Mouse (Mus musculus): ENCODE measurements at regions not wholly inside any gene's neighbourhood (a gene's known extent, or its start where the extent isn't known, plus 50 kb on each side); places are given as distances from the start of the nearest gene placed in this dataset.

- in situ Hi-C loops (cut with MboI, MseI) = no loop called here
Observed at GRCm38 (mm10) chr9:90823574-90824280, 538.5 kb upstream of the Zic4 start.

- in situ Hi-C loops (cut with MboI, MseI) = no loop called here
Observed at GRCm38 (mm10) chr9:90827474-90827873, 534.7 kb upstream of the Zic4 start.

- in situ Hi-C loops (cut with MboI, MseI) = no loop called here
Observed at GRCm38 (mm10) chr9:90828701-90829100, 533.5 kb upstream of the Zic4 start.

- in situ Hi-C loops (cut with MboI, MseI) = no loop called here
Observed at GRCm38 (mm10) chr9:90830704-90831103, 531.5 kb upstream of the Zic4 start.

GRCm38 (mm10) chr9:90833743-90834539 is 528.3 kb upstream of the Zic4 start:
- in situ Hi-C loops (cut with MboI, MseI) = no loop called here

- in situ Hi-C loops (cut with MboI, MseI) = no loop called here
Observed at GRCm38 (mm10) chr9:90838184-90838926, 523.9 kb upstream of the Zic4 start.

- in situ Hi-C loops (cut with MboI, MseI) = no loop called here
Observed at GRCm38 (mm10) chr9:90851044-90851443, 511.2 kb upstream of the Zic4 start.

GRCm38 (mm10) chr9:90871636-90872035 is 490.6 kb upstream of the Zic4 start:
- in situ Hi-C loops (cut with MboI, MseI) = no loop called here

GRCm38 (mm10) chr9:90884467-90884866 is 477.7 kb upstream of the Zic4 start:
- in situ Hi-C loops (cut with MboI, MseI) = no loop called here

- in situ Hi-C loops (cut with MboI, MseI) = no loop called here
Observed at GRCm38 (mm10) chr9:90887405-90887804, 474.8 kb upstream of the Zic4 start.

- in situ Hi-C loops (cut with MboI, MseI) = no loop called here
Observed at GRCm38 (mm10) chr9:90890801-90891200, 471.4 kb upstream of the Zic4 start.

GRCm38 (mm10) chr9:90892816-90893215 is 469.4 kb upstream of the Zic4 start:
- in situ Hi-C loops (cut with MboI, MseI) = no loop called here

GRCm38 (mm10) chr9:90903557-90903956 is 458.7 kb upstream of the Zic4 start:
- in situ Hi-C loops (cut with MboI, MseI) = no loop called here

GRCm38 (mm10) chr9:90906106-90906505 is 456.1 kb upstream of the Zic4 start:
- in situ Hi-C loops (cut with MboI, MseI) = no loop called here

- in situ Hi-C loops (cut with MboI, MseI) = no loop called here
Observed at GRCm38 (mm10) chr9:90906684-90907083, 455.5 kb upstream of the Zic4 start.

GRCm38 (mm10) chr9:90954613-90955012 is 407.6 kb upstream of the Zic4 start:
- in situ Hi-C loops (cut with MboI, MseI) = no loop called here

- in situ Hi-C loops (cut with MboI, MseI) = no loop called here
Observed at GRCm38 (mm10) chr9:90961436-90961835, 400.8 kb upstream of the Zic4 start.

- in situ Hi-C loops (cut with MboI, MseI) = no loop called here
Observed at GRCm38 (mm10) chr9:90964043-90964442, 398.2 kb upstream of the Zic4 start.

GRCm38 (mm10) chr9:90978730-90979129 is 383.5 kb upstream of the Zic4 start:
- in situ Hi-C loops (cut with MboI, MseI) = no loop called here

- in situ Hi-C loops (cut with MboI, MseI) = no loop called here
Observed at GRCm38 (mm10) chr9:90980023-90980802, 382.0 kb upstream of the Zic4 start.

GRCm38 (mm10) chr9:90999178-90999577 is 363.0 kb upstream of the Zic4 start:
- in situ Hi-C loops (cut with MboI, MseI) = no loop called here

- in situ Hi-C loops (cut with MboI, MseI) = no loop called here
Observed at GRCm38 (mm10) chr9:91004214-91004613, 358.0 kb upstream of the Zic4 start.

Measured in T-helper 1 cell (primary cell).